Mouse (Mus musculus) kidney, adult 2 months (tissue): ENCODE data around the gene Gpc6. TPM values are rescaled to one million over a fixed set of nuclear protein-coding genes. Genes with fewer than 3 reads are reported as not detected.
A peak's percentile ranks its signal among the peaks of the same experiment; 100 is the strongest.

ENCODE experiments used
- DNase-seq: peaks from one replicate; pipeline ENCODE4 v3.0.0; 2021
- H3K27ac ChIP-seq: fragments of 200-500 bp; 2 replicates; pipeline ENCODE4 v1.5.1; 2012; ENCODE audit warnings: low read depth, low read length, control low read depth, inconsistent platforms; ENCODE audit not compliant: insufficient read depth
- H3K27me3 ChIP-seq: fragments of 200-500 bp; replicated peaks from 2 replicates; pipeline ENCODE4 v1.6.1; 2012; ENCODE audit warnings: mild to moderate bottlenecking, moderate library complexity, low read length, inconsistent platforms; ENCODE audit not compliant: control insufficient read depth, insufficient read depth
- H3K36me3 ChIP-seq: fragments of 200-500 bp; 2 replicates; pipeline ENCODE4 v1.6.1; 2012; ENCODE audit warnings: mild to moderate bottlenecking, moderate library complexity, low read length, inconsistent platforms; ENCODE audit not compliant: control insufficient read depth, insufficient read depth
- H3K4me1 ChIP-seq: fragments of 200-500 bp; 2 replicates; pipeline ENCODE4 v1.6.1; 2011; ENCODE audit warnings: low read length; ENCODE audit not compliant: control insufficient read depth, insufficient read depth
- H3K4me3 ChIP-seq: fragments of 200-500 bp; 2 replicates; pipeline ENCODE4 v1.5.1; 2011; ENCODE audit warnings: mild to moderate bottlenecking, low read depth, low read length, control low read depth; ENCODE audit not compliant: insufficient read depth
- CTCF ChIP-seq: fragments of 200-500 bp; conservative IDR thresholded peaks from 2 replicates; pipeline ENCODE4 v1.5.1; 2011; ENCODE audit warnings: low read depth, mild to moderate bottlenecking, control low read depth, low read length, moderate library complexity, mixed read lengths; ENCODE audit not compliant: insufficient read depth, insufficient read length
- POLR2A ChIP-seq: fragments of 200-500 bp; IDR thresholded peaks from one replicate; pipeline ENCODE4 v1.6.1; 2011; ENCODE audit warnings: low read depth, low read length, control low read depth
- WGBS: fragments of 180-500 bp; shearing (Covaris S2); methylation state at CpG from one replicate; pipeline ENCODE4 v1.1.7; 2018; 5-methylcytosine and 5-hydroxymethylcytosine counted together
- polyA plus RNA-seq: library from polyadenylated mRNA; depleted of rRNA; stranded (reverse); fragments of >200 nt; gene quantifications from 2 replicates; pipeline ENCODE4 v1.2.3, GENCODE M21; 2012

Gpc6 gene
- polyA plus RNA-seq, 1 experiment = 3.4 TPM

DNA sequence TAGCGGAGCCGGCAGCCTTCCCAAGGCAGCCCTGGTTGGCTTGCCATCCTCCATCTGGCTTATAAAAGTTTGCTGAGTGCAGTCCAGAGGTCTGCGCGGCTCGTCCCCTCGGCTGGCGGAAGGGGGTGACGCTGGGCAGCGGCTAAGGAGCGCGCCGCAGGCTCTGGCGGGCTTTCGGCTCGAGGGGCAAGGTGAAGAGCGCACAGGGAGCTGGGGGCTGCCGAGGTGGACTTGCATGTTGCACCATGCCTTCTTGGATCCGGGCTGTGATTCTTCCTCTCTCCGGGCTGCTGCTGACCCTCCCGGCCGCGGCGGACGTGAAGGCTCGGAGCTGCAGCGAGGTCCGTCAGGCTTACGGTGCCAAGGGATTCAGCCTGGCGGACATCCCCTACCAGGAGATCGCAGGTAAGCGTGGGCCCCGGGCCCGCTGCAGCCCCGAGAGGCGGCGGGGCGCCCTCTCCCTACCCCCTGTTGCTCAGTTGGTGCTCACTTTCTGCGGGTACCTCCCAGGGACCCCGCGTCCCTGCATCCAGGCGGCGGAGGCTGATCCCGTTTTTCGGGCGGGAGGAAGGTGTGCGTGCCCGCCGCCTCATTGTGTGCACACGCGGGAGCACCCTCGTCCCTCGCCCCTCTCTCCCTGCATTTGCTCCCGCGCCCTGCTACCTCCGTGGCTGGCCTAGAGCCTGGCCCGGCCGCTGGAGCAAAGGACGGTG is 732 bp downstream of the Gpc6 start:
- WGBS = under 1% methylated on average over 58 of the region's 58 CpGs
- Histone ChIP-seq H3K27me3 (no peaks in the 10 kb centered on the region), H3K4me3 (peak overlapping the region; percentile 58), H3K4me1 (no peaks in the 10 kb centered on the region), H3K27ac (no peak overlapping the region), H3K36me3 (no peaks in the 10 kb centered on the region)
- TF ChIP-seq POLR2A = no peak
- no peak for TF ChIP-seq CTCF
- peak; percentile 32 for DNase-seq

- no peaks in the 10 kb centered on the region for H3K4me1 ChIP-seq
- TF ChIP-seq CTCF = no peak
- TF ChIP-seq POLR2A = no peak
- H3K27me3 ChIP-seq = no peaks in the 10 kb centered on the region
- H3K4me3 ChIP-seq = peak overlapping the region; percentile 58
- no peaks in the 10 kb centered on the region for H3K36me3 ChIP-seq
- no peak overlapping the region for H3K27ac ChIP-seq
- WGBS = under 1% methylated on average over 52 of the region's 52 CpGs
- DNase-seq = peak; percentile 45
These were observed 1.5 kb downstream of the Gpc6 start for GRCm38 (mm10) chr14:116926404-116927171.

- no peak overlapping the region for H3K27ac ChIP-seq
- H3K4me1 ChIP-seq = no peaks in the 10 kb centered on the region
- WGBS = 5% methylated on average over 21 of the region's 21 CpGs
- no peaks in the 10 kb centered on the region for H3K27me3 ChIP-seq
- no peak overlapping the region for H3K4me3 ChIP-seq
- DNase-seq = peak; percentile 12
- TF ChIP-seq POLR2A (no peak), CTCF (no peak)
- H3K36me3 ChIP-seq = no peaks in the 10 kb centered on the region
These were observed 2.5 kb downstream of the Gpc6 start for GRCm38 (mm10) chr14:116927341-116928315.

- Histone ChIP-seq H3K4me3 (no peak overlapping the region), H3K27me3 (no peaks in the 10 kb centered on the region), H3K36me3 (no peaks in the 10 kb centered on the region), H3K4me1 (no peaks in the 10 kb centered on the region), H3K27ac (no peak overlapping the region)
- 43% methylated on average over 2 of the region's 2 CpGs for WGBS
- TF ChIP-seq POLR2A = no peak
- no peak for TF ChIP-seq CTCF
- no peak for DNase-seq
These were observed 3.3 kb downstream of the Gpc6 start for GRCm38 (mm10) chr14:116928395-116928794.

- H3K4me1 ChIP-seq = no peaks in the 10 kb centered on the region
- TF ChIP-seq CTCF (no peak), POLR2A (no peak)
- no peak overlapping the region for H3K27ac ChIP-seq
- no peaks in the 10 kb centered on the region for H3K36me3 ChIP-seq
- DNase-seq = no peak
- H3K27me3 ChIP-seq = no peaks in the 10 kb centered on the region
- no peak overlapping the region for H3K4me3 ChIP-seq
- WGBS = 35% methylated on average over 7 of the region's 7 CpGs
These were observed 3.8 kb downstream of the Gpc6 start for GRCm38 (mm10) chr14:116928796-116929529.

GRCm38 (mm10) chr14:116933825-116934224 is 8.7 kb downstream of the Gpc6 start:
- no peak overlapping the region for H3K27ac ChIP-seq
- DNase-seq = no peak
- WGBS = 72% methylated on average over 5 of the region's 5 CpGs
- H3K27me3 ChIP-seq = no peaks in the 10 kb centered on the region
- no peak overlapping the region for H3K4me3 ChIP-seq
- TF ChIP-seq POLR2A = no peak
- no peak for TF ChIP-seq CTCF
- H3K4me1 ChIP-seq = no peaks in the 10 kb centered on the region
- no peaks in the 10 kb centered on the region for H3K36me3 ChIP-seq
